Mouse (Mus musculus) urinary bladder, adult 18-20 months (tissue): ENCODE measurements at regions not wholly inside any gene's neighbourhood (a gene's known extent, or its start where the extent isn't known, plus 50 kb on each side); places are given as distances from the start of the nearest gene placed in this dataset.
A peak's percentile ranks its signal among the peaks of the same experiment; 100 is the strongest.

Source experiments
- DNase-seq, 2 experiments: peaks; one replicate each; pipeline ENCODE4 v3.0.0; 2022; ENCODE audit warnings: low spot score in 2 of 2, mixed read lengths in 2 of 2

DNA sequence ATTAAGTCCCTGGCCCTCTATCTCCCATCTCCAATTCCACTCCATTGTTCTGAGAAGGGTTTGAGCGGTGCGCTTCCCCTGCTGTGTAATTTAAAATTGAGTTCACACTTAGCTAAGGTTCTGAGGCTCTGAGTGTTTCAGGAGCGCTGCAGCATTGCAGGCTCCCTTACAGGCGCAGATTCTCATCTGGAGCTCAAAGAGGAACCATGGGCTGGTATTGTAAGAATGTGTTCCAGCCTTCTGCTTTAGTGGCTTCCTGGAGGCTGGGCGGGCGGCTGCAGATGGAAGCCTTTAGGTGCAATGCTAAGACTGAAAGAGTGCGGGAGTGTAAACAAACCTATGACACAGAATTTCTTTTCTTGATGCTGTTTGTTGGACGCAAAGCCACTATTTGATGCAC, 177.8 kb downstream of the Insig2 start:
- DNase-seq, result no peak

DNA sequence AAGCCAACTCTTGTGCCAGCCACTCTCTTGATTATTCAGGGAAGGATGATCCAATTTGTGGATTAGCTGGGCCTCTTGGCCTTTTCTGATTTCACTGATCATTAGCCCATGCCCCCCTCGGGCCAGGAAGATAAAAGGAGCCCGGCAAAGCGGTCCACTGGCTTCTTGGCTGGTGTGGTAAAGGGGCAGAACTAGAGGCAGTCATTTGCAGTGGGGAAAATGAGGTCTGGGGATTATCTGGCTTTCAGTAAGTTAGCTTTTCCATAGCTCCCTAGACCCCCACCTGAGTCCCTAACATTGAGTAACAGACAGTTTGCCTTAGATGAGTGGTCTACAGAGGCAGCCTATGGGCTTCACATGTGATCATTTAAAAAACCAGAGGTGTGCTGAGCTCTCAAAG, 163.7 kb downstream of the Insig2 start:
- DNase-seq, result no peak

DNA sequence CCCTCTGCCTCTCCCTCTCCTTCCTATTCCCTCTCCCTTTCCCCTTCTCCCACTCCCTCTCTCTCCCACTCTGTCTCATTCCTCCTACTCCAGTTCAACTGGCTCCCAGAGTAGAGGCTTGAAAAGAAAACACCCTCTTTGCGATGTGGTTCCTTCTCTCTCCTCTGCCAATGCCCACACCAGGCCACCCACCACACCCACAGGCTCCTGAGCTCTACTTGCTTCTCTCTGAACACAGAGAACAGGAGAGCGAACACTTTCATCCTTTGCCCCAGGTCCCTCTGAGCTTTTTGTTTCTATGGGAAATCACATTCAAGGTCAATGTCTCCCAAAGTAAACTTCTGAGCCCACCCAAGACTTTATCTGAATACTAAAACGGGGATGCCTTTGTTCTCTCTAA, 155.8 kb downstream of the Insig2 start:
- no peak for DNase-seq

DNA sequence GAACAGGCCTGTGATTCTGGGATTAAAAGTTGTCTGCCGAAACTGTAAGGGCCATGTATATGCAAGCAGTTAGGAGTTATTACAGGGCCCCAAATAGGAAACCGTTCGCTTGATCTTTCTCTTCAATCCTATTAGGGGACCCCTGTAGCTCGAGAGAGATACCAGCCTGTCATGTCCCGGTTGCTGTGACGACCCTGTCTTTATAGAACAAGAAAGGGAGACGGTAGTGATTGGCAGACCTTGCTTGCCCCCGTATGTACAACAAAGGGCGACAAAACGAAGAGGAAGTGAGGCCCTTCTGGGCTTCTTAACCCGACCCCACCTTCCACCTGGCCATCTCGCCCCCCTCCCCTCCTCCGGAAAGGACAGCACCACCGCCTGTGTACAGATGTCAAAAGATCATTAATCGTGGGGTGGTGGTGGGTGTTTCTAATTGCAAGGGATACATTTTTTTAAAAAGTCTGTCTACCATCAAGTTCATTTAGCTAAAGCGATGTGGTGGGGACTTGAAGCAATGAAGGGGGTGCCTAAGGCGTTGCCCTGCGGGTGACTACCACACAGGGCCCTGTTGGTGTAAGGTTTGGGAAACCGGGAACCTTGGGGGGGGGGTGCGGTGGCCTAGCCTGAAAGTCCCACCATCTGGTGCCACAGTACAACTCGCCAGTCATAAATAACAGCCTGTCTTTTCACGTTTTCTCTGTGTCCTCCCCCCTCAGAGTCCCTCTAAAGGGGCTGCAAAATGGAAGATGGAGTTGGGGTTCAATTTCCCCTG, 155.1 kb downstream of the Insig2 start:
- DNase-seq, result no peak

DNA sequence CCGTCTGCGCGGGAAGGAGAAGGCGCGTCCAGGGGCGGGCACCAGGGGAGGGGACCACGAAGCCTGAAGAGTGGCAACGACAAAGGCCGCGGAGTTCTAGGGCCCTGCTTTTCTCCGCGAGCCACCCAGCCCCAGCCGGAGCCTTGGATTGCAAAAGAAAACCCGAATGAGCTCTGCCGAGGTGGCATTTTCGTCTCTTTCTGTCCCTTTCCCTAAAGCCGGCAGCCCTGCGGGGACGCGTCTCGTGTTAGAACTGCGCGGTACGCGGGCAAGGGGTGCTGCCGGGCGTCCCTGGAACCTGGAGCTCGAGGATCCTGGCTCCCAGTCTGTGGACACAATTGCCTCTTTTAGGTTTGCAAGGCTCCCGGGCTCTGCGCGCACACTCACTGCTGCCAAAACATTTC, 154.5 kb downstream of the Insig2 start:
- peak in 1 of 2 experiments; percentile 16 for DNase-seq

DNA sequence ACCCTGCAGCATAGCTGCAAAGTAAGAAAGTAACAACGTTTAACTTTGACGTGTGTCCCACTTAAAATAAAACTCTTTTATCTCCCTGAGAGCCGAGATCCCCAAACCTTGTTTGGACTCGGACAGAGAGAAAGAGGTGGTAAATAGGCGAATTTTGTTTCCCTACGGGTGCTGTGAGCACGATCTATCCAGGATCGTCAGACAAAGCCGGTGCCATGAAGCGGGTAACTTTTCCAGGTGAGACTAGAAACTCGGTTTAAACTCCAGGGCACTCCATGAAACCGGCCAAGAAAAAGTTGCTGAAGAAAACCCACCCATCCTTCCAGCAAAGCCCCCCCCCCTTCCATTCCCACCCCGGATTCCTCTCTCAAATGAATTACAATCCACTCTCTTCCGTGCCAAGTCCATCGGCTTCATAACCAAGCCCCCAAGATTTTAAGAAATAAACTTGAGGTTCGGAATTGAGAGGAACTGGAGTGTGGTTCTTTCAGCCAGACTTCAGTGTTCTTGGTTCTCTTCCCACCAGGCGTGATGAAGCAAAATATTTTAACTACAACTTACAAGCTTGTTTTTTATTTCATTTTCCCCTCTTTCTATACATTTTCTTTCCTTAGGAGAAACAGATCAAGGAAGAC, 153.7 kb downstream of the Insig2 start:
- no peak for DNase-seq

DNA sequence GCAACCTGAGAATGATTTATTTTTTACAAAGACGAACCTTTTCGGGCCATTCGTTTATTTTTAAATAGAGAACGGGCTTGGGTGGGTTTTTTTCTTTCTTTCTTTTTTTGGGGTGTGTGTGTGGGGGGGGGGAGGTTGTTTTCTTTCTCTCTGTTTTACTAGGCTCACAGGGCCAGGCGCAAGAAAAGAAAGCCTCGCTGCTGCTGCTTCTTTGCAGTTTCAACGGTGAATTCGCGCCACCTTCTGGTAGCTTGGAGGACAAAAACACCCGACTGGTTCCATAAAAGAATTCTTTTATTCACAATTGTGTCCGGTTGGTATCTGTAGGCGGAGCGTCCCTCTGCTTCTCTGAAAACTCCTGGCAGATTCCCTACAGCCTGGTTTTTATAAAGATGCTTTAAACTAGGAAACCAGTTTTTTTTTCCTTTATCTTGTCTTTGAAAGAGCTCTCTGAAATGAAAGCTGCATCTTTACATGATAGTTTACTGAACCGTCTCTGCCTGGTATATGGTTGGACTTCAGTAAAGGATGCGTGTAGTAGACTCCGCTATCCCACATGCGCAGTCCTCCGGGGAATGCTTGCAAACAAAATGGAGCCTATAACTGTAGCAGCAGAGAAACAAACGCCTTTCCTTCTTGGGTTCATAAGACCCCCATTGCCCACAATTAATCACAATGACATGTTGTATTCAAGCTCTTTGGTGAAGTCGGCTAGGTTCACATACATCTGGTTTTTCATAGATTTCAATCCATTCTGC, 151.9 kb downstream of the Insig2 start:
- peak; percentile 42 to 53 for DNase-seq

DNA sequence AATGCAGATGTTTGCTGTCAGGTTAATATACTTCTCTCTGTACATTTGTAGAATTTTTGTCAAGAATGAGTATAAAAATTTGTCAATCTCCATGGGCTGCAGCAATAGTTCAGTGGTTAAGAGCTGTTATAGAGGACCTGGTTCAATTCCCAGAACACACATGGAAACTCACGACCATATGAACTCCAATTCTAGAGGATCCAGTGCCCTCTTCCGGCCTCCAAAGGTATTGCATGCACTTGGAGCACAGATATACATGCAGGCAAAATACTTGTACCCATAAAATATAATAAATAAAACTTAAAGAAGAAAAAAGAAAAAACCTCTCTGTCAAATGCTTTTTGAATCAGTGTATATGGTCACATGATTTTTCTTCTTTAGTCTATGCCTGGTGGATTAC, 143.5 kb downstream of the Insig2 start:
- no peak for DNase-seq

DNA sequence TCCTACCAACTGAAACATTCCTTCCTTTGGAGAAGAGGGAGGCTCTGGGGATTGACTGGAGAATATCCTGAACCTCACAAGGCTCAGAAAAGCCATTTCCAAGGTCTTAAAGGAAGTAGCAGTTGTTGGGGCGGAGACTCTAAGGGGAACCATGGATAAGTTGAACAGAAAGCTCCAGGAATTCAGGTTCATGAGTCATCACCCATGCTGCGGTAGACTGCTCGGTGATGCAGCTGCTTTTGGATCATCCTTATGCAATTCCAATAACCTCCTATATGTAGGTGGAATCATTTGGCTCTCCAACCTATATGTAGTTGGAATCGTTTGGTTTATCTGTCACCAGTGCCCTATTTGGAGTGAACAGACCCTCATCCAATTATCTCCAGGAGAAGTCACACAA, 137.6 kb downstream of the Insig2 start:
- no peak for DNase-seq

DNA sequence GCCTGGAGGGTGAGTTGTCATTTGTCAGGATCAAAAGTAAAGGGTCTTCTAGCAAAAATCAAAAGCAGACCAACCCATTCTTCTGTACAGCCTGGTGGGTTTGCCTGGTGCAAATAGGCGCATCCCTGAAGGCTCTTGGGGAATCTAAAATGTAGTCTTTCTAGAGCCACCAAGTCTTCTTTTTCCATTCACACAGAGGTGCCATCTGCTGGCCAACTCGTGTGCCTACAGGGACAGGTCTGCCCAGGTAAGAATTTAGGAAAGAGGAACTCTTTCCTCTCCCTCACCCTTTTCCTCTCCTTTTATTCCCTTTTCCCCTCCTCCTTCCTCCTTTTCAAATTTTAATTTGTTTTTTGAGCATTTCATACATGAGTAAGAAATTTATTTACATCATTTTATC, 116.5 kb downstream of the Insig2 start:
- peak in 1 of 2 experiments; percentile 11 for DNase-seq

DNA sequence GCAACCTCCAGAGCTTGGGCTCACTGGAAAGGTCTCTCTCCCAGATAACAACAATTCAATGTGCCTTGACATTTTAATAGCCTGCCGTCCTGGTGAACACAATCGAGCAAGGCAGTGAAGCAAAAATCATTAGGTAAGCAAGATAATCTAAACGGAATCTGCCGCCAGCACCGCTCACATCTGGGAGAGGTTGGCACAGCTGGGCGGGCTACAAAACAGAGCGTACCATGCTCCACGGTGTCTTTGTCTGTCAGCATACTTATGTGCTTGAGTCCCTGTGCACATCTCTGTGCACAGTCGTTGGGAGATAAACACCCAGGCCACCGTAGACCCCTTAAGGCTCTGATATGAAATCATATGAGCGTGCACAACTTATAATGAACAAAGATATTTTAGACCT, 108.1 kb downstream of the Insig2 start:
- no peak for DNase-seq

DNA sequence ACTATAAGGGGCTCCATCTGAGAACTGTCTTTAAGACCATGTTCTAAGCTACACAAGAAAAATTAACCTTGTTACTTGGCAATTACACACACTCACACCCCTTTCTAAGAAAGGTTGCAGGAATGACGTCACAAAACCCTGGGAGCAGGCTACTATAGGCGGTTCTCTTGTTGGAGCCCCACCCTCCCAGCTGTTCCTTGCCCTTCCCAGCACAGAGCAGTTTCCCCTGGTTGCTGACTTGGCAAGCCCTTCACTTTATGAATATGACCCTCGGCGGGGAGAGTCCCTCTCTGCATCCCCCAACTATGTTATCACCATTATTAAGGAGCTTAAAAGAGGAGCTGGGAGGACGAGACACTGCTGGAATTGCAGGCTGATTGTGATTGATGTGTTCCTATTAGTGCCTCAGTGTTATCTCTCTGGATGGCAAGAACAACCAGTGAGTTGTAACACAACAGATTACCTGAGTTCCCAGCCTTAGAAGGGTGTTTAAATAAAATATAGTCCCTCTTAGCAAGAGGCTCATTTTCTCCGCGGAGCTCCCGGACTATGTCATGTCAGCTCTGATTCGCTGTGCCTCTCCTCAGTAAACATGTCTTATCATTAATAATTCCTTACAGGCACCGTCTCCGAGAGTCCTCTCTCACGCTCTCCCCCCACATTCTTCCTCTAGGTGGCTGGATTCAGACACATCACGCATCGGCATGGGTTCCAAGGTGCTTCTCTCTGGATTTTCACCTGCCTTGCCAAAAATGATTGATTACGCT, 105.7 kb downstream of the Insig2 start:
- no peak for DNase-seq

DNA sequence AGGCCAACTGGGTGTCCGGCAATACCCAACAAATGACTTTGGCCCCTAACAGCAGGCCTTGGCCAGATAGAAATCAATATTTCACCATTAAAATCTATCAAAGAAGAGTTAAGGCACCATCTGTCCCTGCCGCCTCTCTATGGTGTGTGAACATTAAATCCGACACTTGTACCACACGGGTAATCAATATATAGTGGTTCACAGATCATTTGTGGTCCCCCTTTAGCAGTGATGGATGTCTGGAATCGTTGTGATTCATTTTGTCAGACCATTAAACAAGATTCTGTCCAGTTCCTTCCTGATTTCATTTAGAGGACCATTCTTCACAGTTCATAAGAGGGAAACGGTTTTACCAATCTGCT, 105.2 kb downstream of the Insig2 start:
- DNase-seq, result no peak

DNA sequence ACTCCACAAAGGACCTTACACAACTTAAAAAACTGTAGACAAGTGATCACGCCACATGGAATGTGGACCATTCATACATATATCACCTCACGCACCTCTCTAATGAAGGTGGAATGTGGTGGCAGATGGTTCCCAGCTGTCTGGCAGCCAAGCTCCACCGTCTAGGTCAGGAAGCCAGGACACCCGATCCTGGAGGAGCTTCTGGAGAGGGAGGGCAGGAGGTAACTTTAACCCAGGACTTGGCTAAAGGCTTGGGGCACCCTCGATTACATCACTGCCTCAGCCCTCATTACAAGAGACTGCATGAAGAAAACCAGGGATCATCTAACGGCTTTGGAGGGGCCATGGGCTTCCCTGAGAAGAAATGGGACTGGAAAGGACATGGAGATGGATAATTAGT, 88.8 kb downstream of the Insig2 start:
- DNase-seq, result no peak

DNA sequence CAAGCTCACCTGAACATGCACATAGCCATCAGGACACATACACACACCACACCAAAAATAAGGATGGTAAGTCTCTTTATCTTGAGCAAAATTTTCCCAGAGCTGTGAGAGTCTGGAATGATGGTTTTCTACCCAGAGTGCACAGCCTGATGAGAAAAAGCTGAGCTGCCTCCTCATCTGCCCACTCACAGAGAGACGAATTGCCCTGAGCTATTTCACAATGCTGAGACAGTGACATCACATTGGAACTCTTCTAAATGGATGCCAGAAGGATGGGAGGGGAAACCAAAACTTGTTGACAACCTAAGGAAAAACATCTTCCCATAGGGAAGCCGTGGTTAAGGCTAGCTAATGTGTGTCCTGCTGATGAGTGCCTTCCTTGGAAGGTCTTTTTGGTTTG, 84.8 kb downstream of the Insig2 start:
- no peak for DNase-seq

DNA sequence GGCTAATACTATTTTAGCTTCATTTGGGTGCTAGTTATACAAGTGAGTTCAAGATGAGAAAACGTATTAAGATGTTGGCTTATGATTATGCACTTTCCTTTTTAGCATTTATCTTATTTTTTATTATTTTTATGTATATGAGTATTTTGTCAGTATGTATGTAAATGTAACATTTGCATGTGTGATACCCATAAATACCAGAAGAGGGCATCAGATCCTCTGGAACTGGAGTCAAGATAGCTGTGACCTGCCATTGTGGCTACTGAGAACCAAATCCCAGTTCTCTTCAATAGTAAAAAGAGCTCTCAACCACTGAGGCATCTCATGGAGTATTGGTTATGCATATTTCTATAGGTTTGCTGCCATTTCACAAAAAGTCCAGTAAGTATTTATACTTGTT, 83.3 kb downstream of the Insig2 start:
- no peak for DNase-seq

DNA sequence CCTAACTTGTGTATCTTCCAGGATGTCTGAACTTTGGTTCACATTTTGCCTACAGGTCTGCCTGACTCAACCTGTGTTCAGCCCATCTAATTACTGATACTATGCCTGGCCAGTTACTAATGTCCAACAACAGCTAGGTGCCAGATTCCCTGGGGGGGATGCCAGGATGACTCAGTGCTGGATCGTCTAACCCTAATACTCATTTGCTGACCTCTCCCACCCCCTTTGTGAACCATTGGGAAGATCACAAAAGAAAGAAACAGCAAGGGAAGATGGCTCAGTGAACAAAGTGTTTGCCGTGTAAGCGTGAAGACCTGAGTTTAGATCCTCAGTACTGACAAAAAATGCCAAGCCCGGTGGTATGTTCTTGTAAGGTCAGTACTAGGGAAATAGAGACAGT, 81.7 kb downstream of the Insig2 start:
- DNase-seq, result no peak

DNA sequence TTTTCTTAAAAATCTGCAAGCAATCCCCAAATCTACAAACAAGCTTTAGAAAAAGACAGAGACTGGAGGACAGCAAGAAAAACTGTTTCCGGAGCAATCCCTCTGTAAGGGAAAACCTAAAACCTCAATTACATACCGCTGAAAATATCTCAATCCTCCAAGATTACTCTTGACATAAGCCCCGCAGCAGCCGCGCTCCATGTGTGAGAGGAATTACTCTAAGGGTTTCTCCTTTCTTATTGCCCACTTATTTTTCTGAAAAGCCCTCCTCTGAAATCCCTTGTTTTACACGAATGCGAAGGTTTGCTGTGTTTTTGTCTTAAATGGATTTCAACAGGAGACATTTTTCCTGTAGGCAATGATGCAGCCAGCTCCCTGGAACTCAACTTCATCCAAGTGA, 80.3 kb downstream of the Insig2 start:
- no peak for DNase-seq

DNA sequence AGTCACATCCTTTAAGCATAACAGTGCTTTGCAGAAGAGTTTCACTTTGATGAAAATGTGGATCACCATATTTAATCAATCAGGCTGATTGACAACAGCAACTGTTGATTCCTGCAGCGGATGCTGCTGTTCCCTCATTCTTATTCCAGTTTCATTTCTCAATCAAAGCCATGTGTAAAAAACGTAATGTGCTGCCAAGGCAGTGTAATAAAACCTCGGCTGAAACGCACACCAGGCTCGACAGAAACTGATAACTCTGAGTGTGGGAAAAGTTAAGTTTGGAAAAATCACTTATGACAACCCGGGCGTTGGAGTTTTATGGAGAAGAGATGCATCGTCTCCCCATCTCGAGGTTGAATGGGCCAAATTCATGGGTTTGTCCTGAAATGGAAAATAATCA, 78.2 kb downstream of the Insig2 start:
- DNase-seq, result no peak
